Mouse (Mus musculus) kidney, adult 2 months (tissue): ENCODE results near the gene Eaf2. TPM values are rescaled to one million over a fixed set of nuclear protein-coding genes. Genes with fewer than 3 reads are reported as not detected.

Experiments
- DNase-seq: peaks from one replicate; pipeline ENCODE4 v3.0.0; 2021
- H3K27ac ChIP-seq: fragments of 200-500 bp; 2 replicates; pipeline ENCODE4 v1.5.1; 2012; ENCODE audit warnings: low read depth, low read length, control low read depth, inconsistent platforms; ENCODE audit not compliant: insufficient read depth
- H3K27me3 ChIP-seq: fragments of 200-500 bp; replicated peaks from 2 replicates; pipeline ENCODE4 v1.6.1; 2012; ENCODE audit warnings: mild to moderate bottlenecking, moderate library complexity, low read length, inconsistent platforms; ENCODE audit not compliant: control insufficient read depth, insufficient read depth
- H3K36me3 ChIP-seq: fragments of 200-500 bp; 2 replicates; pipeline ENCODE4 v1.6.1; 2012; ENCODE audit warnings: mild to moderate bottlenecking, moderate library complexity, low read length, inconsistent platforms; ENCODE audit not compliant: control insufficient read depth, insufficient read depth
- H3K4me1 ChIP-seq: fragments of 200-500 bp; 2 replicates; pipeline ENCODE4 v1.6.1; 2011; ENCODE audit warnings: low read length; ENCODE audit not compliant: control insufficient read depth, insufficient read depth
- H3K4me3 ChIP-seq: fragments of 200-500 bp; 2 replicates; pipeline ENCODE4 v1.5.1; 2011; ENCODE audit warnings: mild to moderate bottlenecking, low read depth, low read length, control low read depth; ENCODE audit not compliant: insufficient read depth
- CTCF ChIP-seq: fragments of 200-500 bp; conservative IDR thresholded peaks from 2 replicates; pipeline ENCODE4 v1.5.1; 2011; ENCODE audit warnings: low read depth, mild to moderate bottlenecking, control low read depth, low read length, moderate library complexity, mixed read lengths; ENCODE audit not compliant: insufficient read depth, insufficient read length
- POLR2A ChIP-seq: fragments of 200-500 bp; IDR thresholded peaks from one replicate; pipeline ENCODE4 v1.6.1; 2011; ENCODE audit warnings: low read depth, low read length, control low read depth
- WGBS: fragments of 180-500 bp; shearing (Covaris S2); methylation state at CpG from one replicate; pipeline ENCODE4 v1.1.7; 2018; 5-methylcytosine and 5-hydroxymethylcytosine counted together
- polyA plus RNA-seq: library from polyadenylated mRNA; depleted of rRNA; stranded (reverse); fragments of >200 nt; gene quantifications from 2 replicates; pipeline ENCODE4 v1.2.3, GENCODE M21; 2012

The Eaf2 gene
- polyA plus RNA-seq, 1 experiment = 10.4 TPM

DNA sequence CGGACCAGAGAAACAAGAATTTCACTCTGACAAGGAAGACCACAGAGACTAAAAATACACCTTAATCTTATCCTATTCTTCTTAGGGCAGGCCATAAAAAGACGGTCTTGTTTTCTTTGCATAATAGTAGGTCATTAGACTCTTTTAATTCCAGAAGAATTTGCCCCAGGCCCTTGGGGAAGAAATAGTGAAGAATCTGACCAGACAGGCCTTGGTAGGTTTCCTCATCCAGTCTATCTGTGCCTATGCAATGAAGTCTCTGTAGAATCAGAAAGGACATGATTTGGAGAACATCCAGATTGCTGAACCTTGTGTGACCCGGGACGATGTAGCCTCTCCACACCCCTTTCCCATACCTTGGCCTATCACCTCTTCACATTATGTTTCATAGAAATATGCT is 84.6 kb downstream of the Eaf2 start:
- Histone ChIP-seq H3K4me1 (peaks cover 10% of the 10 kb centered on the region; the same call in 1 of the 2 replicates), H3K27ac (no peak overlapping the region), H3K27me3 (no peaks in the 10 kb centered on the region), H3K4me3 (no peak overlapping the region), H3K36me3 (no peaks in the 10 kb centered on the region)
- TF ChIP-seq CTCF (no peak), POLR2A (no peak)
- DNase-seq = no peak
- 81% methylated on average over 4 of the region's 4 CpGs for WGBS

DNA sequence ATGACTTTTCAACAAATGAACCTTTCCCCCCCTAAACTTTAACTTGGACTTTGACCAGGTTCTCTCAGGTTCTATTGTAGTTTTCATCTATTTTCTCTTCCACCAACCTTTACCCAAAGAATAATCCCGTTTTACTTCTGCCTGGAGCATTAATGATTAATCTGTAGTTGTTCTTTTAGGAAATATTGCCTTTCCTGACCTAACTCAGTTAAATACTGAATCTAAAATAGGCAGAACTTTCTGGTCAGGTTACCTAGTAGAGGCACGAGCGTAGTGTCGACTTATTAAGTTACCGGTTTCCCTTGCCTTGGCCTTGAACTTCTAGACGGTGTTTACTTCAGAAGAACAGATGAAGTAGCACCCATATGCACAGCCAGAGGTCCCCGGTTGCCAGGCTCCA is 88.3 kb downstream of the Eaf2 start:
- Histone ChIP-seq H3K4me1 (peaks cover 10% of the 10 kb centered on the region; the same call in 1 of the 2 replicates), H3K4me3 (no peak overlapping the region), H3K27ac (peak overlapping the region; percentile 86), H3K36me3 (no peaks in the 10 kb centered on the region), H3K27me3 (no peaks in the 10 kb centered on the region)
- TF ChIP-seq CTCF (no peak), POLR2A (no peak)
- DNase-seq = peak; percentile 87
- WGBS = 35% methylated on average over 7 of the region's 7 CpGs

DNA sequence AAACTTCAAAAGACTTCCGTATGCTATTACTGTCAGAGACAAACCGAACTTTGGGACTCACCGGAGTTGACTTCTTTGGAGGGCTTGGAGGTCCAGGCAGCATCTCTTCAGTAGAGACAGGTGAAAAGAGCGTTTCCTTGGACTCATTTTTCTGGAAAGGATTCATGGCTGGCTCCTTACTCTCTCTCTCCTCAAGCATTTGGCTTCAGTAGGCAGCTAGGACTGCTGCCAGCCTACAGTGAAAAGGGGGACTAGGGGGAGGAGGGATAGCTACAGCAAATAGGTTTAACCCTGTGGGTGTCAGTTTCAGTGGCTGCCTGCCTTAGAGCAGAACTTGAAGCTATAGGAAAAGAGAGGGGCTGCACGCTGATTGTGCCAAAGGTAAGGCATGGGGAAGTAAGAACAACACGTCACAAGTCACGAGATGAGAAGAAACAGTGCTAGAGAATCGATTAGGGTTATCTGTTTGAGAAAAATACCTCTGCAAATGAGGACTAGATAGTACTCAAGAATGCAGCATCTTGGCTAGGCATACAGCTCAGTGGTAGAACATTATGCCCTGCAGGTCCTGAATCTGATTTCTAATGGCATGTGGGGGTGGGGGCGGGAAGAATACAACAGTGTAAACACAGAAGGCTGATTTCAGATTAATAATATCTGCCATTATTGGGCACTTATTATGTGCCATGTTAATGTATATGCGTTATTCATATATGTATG is 90.0 kb downstream of the Eaf2 start, which contains the start of gene Slc15a2:
Slc15a2 (minus strand) TSS at position 369 of the 720 bp plus-strand sequence.
- no peak for TF ChIP-seq CTCF
- no peak for TF ChIP-seq POLR2A
- WGBS = 36% methylated on average over 10 of the region's 10 CpGs
- Histone ChIP-seq H3K36me3 (no peaks in the 10 kb centered on the region), H3K27ac (peak within 1 kb of the TSS; percentile 99), H3K4me3 (peak within 1 kb of the TSS; percentile 74), H3K4me1 (peaks cover 10% of the 10 kb centered on the region; the same call in 1 of the 2 replicates), H3K27me3 (no peaks in the 10 kb centered on the region)
- DNase-seq = peak; percentile 74

DNA sequence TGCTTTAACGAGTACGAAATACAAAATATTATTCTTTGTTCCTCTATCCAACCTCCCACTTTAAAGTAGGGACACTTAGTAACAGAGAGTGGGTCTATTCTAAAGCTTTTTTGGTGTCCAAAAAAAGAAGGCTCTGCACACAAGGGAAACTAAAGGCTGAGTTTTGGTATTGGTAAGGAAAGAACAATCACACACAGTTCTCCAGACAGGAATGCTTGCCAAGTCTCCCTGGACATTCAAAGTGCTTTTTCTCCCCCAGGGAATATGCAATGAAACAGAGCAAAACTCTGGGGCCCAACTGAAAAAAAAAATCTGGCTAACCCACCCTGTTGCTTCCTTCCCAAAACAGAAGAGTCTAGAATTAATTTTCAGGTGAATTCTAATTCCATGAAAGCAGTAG is 90.7 kb downstream of the Eaf2 start:
- TF ChIP-seq POLR2A (no peak), CTCF (no peak)
- Histone ChIP-seq H3K4me1 (peaks cover 10% of the 10 kb centered on the region; the same call in 1 of the 2 replicates), H3K27ac (peak overlapping the region; percentile 99), H3K4me3 (peak overlapping the region; percentile 28; the same call in 1 of the 2 replicates), H3K27me3 (no peaks in the 10 kb centered on the region), H3K36me3 (no peaks in the 10 kb centered on the region)
- 51% methylated on average over 2 of the region's 2 CpGs for WGBS
- peak; percentile 56 for DNase-seq

DNA sequence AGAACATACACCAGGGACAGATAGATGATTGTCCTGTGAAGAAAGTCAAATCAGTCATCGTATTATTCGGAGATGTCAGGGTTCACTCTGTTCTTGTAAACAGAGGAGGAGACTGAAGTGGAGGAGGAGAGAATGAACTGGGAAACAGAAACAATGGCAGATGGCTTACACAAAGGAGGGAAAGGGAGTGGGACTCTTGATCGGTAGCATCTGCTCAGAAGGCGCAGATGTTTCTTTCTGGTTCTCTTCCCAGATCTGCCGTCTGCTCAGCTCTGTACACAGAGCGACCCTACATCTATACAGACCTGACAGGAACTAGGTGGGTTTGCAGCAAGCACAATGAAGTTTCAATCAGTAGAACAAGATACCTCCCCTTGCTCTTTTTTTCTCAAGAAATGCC is 99.1 kb downstream of the Eaf2 start:
- no peak for TF ChIP-seq CTCF
- TF ChIP-seq POLR2A = no peak
- WGBS = 79% methylated on average over 6 of the region's 6 CpGs
- H3K36me3 ChIP-seq = no peaks in the 10 kb centered on the region; the same call in 1 of the 2 replicates
- DNase-seq = no peak
- peaks cover 5% of the 10 kb centered on the region; the same call in 1 of the 2 replicates for H3K4me1 ChIP-seq
- H3K4me3 ChIP-seq = no peak overlapping the region
- no peak overlapping the region for H3K27ac ChIP-seq
- no peaks in the 10 kb centered on the region for H3K27me3 ChIP-seq

DNA sequence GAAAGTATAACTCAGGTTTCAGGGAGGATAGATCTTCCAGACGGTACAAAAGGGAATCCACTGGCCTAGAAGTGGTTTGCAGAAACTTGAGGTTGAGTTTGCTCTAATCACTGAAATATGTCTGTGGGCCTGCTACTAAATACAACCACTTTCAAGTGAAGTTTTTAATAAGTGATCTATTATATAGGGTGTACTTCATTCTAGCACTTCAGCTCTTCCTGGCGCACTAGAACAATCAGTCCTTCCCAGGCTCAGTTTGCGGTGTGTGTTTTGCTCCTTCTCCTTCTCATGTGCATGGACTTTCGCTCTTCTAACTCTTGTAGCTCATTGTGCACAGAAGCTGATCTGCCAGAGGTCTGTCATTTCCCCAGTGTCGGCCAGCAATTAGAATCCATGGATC is 101.8 kb downstream of the Eaf2 start:
- Histone ChIP-seq H3K4me3 (no peak overlapping the region), H3K27me3 (no peaks in the 10 kb centered on the region), H3K36me3 (no peaks in the 10 kb centered on the region; the same call in 1 of the 2 replicates), H3K27ac (no peak overlapping the region), H3K4me1 (peaks cover 5% of the 10 kb centered on the region; the same call in 1 of the 2 replicates)
- WGBS = 54% methylated on average over 5 of the region's 5 CpGs
- TF ChIP-seq CTCF (no peak), POLR2A (no peak)
- DNase-seq = peak; percentile 40

DNA sequence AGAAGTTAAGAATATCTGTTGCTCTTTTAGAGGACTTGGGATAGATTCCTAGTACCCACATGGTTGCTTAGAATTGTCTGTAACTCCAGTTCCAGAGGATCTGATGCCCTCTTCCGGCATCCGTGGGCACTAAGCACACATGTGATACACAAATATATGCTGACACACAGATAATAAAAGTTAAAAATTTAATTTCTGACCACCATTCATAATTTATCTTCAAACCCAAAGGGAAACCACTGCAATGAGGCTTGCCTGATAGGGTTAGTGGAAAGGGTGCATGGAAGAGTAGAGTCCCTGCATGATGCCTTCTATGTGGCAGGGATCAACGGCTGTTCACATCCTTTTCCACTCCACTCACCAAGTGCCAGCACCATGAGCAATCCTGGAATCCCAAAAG is 103.1 kb downstream of the Eaf2 start:
- Histone ChIP-seq H3K27ac (no peak overlapping the region), H3K4me1 (peaks cover 5% of the 10 kb centered on the region; the same call in 1 of the 2 replicates), H3K36me3 (no peaks in the 10 kb centered on the region; the same call in 1 of the 2 replicates), H3K4me3 (no peak overlapping the region), H3K27me3 (no peaks in the 10 kb centered on the region)
- TF ChIP-seq CTCF = no peak
- TF ChIP-seq POLR2A = no peak
- no peak for DNase-seq
- 90% methylated on average over 3 of the region's 3 CpGs for WGBS
